Mouse (Mus musculus): ENCODE measurements around the gene Gpr107. TPM values are rescaled to one million over a fixed set of nuclear protein-coding genes. Genes with fewer than 3 reads are reported as not detected.

Gene Gpr107
- polyA plus RNA-seq, 1 experiment = 34.5 TPM

GRCm38 (mm10) chr2:31201851-31202250 lies 49.7 kb downstream of the Gpr107 start:
- H3K36me3 ChIP-seq (ENCODE audit: control insufficient read depth, insufficient read depth, low read length) = no peaks in the 10 kb centered on the region

GRCm38 (mm10) chr2:31202357-31202756 lies 50.2 kb downstream of the Gpr107 start:
- H3K36me3 ChIP-seq (ENCODE audit: control insufficient read depth, insufficient read depth, low read length) = no peaks in the 10 kb centered on the region
- no peak overlapping the region for H3K27ac ChIP-seq (ENCODE audit: control insufficient read depth, insufficient read depth, low read depth, low read length)
- H3K4me1 ChIP-seq (ENCODE audit: control insufficient read depth, insufficient read depth, low read length) = no peaks in the 10 kb centered on the region
- TF ChIP-seq CTCF (IDR thresholded peaks at IDR 0.05; ENCODE audit: control insufficient read depth, insufficient read depth, insufficient replicate concordance, low read depth, low read length) (no peak), POLR2A (IDR thresholded peaks at IDR 0.05; ENCODE audit: control insufficient read depth, low read depth, low read length) (no peak)
- no peak overlapping the region for H3K4me3 ChIP-seq (ENCODE audit: control insufficient read depth, low read depth, low read length)
- no peaks in the 10 kb centered on the region for H3K27me3 ChIP-seq (ENCODE audit: control insufficient read depth, insufficient read depth, low read length)

More at GRCm38 (mm10) chr2:31201851-31202250, 49.7 kb downstream of the Gpr107 start:
- no peak overlapping the region for H3K27ac ChIP-seq (ENCODE audit: control insufficient read depth, insufficient read depth, low read depth, low read length)
- H3K27me3 ChIP-seq (ENCODE audit: control insufficient read depth, insufficient read depth, low read length) = no peaks in the 10 kb centered on the region
- TF ChIP-seq POLR2A (IDR thresholded peaks at IDR 0.05; ENCODE audit: control insufficient read depth, low read depth, low read length) (no peak), CTCF (IDR thresholded peaks at IDR 0.05; ENCODE audit: control insufficient read depth, insufficient read depth, insufficient replicate concordance, low read depth, low read length) (no peak)
- no peak overlapping the region for H3K4me3 ChIP-seq (ENCODE audit: control insufficient read depth, low read depth, low read length)
- H3K4me1 ChIP-seq (ENCODE audit: control insufficient read depth, insufficient read depth, low read length) = no peaks in the 10 kb centered on the region

DNA sequence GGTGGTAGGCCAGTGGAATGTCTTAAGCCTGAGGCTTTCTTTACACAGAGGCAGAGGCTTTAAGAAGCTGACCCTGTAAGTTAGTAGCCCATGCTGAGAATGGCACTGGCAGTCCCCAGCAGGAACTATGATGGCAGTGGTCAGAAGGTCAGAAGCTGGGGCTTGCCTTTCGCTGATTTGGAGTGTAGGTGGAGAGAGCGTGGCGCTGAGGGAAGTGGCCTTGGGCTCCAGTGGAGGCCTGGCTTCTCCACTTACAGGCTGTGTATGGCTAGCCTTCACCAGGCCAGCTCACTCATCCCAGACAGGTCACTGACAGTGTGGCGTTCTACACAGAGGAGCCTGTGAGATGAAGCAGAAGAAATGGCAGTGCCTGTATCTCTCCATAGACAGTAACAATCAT lies 50.8 kb downstream of the Gpr107 start:
- no peaks in the 10 kb centered on the region for H3K27me3 ChIP-seq (ENCODE audit: control insufficient read depth, insufficient read depth, low read length)
- no peaks in the 10 kb centered on the region for H3K4me1 ChIP-seq (ENCODE audit: control insufficient read depth, insufficient read depth, low read length)
- H3K4me3 ChIP-seq (ENCODE audit: control insufficient read depth, low read depth, low read length) = no peak overlapping the region
- TF ChIP-seq CTCF (IDR thresholded peaks at IDR 0.05; ENCODE audit: control insufficient read depth, insufficient read depth, insufficient replicate concordance, low read depth, low read length) (no peak), POLR2A (IDR thresholded peaks at IDR 0.05; ENCODE audit: control insufficient read depth, low read depth, low read length) (no peak)
- no peak overlapping the region for H3K27ac ChIP-seq (ENCODE audit: control insufficient read depth, insufficient read depth, low read depth, low read length)
- no peaks in the 10 kb centered on the region for H3K36me3 ChIP-seq (ENCODE audit: control insufficient read depth, insufficient read depth, low read length)

DNA sequence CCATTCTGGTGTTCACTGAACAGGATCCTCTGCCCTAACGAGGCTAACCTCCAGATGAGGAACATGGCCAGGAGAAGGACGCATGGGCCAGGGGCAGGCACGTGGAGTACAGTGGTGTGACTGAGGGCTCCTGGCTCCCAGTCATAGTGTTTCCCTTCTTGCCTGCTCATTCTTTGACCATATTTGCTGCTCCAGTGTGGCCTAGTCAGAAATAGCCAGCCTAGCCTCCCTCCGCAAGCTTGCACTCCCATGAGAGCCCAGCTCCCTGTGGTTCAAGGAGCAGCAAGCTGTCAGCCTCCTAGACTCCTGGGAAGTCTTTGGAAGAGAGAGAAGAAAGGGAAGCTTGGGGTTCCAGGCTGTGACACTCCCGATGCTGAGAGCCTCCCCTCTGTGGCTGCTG lies 52.6 kb downstream of the Gpr107 start:
- no peaks in the 10 kb centered on the region for H3K36me3 ChIP-seq (ENCODE audit: control insufficient read depth, insufficient read depth, low read length)
- TF ChIP-seq POLR2A (IDR thresholded peaks at IDR 0.05; ENCODE audit: control insufficient read depth, low read depth, low read length) = no peak
- TF ChIP-seq CTCF (IDR thresholded peaks at IDR 0.05; ENCODE audit: control insufficient read depth, insufficient read depth, insufficient replicate concordance, low read depth, low read length) = no peak
- H3K4me3 ChIP-seq (ENCODE audit: control insufficient read depth, low read depth, low read length) = no peak overlapping the region
- no peaks in the 10 kb centered on the region for H3K4me1 ChIP-seq (ENCODE audit: control insufficient read depth, insufficient read depth, low read length)
- no peaks in the 10 kb centered on the region for H3K27me3 ChIP-seq (ENCODE audit: control insufficient read depth, insufficient read depth, low read length)
- no peak overlapping the region for H3K27ac ChIP-seq (ENCODE audit: control insufficient read depth, insufficient read depth, low read depth, low read length)

GRCm38 (mm10) chr2:31206211-31206610 lies 54.1 kb downstream of the Gpr107 start:
- Histone ChIP-seq H3K4me3 (ENCODE audit: control insufficient read depth, low read depth, low read length) (no peak overlapping the region), H3K36me3 (ENCODE audit: control insufficient read depth, insufficient read depth, low read length) (no peaks in the 10 kb centered on the region), H3K27me3 (ENCODE audit: control insufficient read depth, insufficient read depth, low read length) (no peaks in the 10 kb centered on the region), H3K4me1 (ENCODE audit: control insufficient read depth, insufficient read depth, low read length) (no peaks in the 10 kb centered on the region), H3K27ac (ENCODE audit: control insufficient read depth, insufficient read depth, low read depth, low read length) (no peak overlapping the region)
- TF ChIP-seq CTCF (IDR thresholded peaks at IDR 0.05; ENCODE audit: control insufficient read depth, insufficient read depth, insufficient replicate concordance, low read depth, low read length) (no peak), POLR2A (IDR thresholded peaks at IDR 0.05; ENCODE audit: control insufficient read depth, low read depth, low read length) (no peak)

DNA sequence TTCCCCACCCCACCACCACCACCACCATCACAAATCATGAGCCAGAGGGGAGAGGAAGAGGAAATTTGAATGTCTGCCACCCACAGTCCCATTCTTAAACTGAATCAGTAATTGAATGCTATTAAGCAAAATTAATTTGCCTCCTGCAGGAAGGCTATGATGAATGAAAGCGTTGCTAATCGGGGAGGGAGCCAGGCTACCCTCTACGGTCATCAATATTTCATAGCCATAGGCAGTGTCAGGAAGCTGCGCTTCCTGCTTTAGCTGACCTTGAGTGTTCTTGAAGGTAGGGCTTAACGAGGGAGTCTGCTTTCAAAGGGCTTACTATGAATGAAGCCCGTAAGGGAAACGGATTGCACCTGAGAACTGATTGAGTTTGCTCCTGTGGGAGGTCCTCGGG lies 54.8 kb downstream of the Gpr107 start:
- no peak for TF ChIP-seq CTCF (IDR thresholded peaks at IDR 0.05; ENCODE audit: control insufficient read depth, insufficient read depth, insufficient replicate concordance, low read depth, low read length)
- TF ChIP-seq POLR2A (IDR thresholded peaks at IDR 0.05; ENCODE audit: control insufficient read depth, low read depth, low read length) = no peak
- H3K36me3 ChIP-seq (ENCODE audit: control insufficient read depth, insufficient read depth, low read length) = no peaks in the 10 kb centered on the region
- no peaks in the 10 kb centered on the region for H3K27me3 ChIP-seq (ENCODE audit: control insufficient read depth, insufficient read depth, low read length)
- H3K4me3 ChIP-seq (ENCODE audit: control insufficient read depth, low read depth, low read length) = no peak overlapping the region
- no peaks in the 10 kb centered on the region for H3K4me1 ChIP-seq (ENCODE audit: control insufficient read depth, insufficient read depth, low read length)
- H3K27ac ChIP-seq (ENCODE audit: control insufficient read depth, insufficient read depth, low read depth, low read length) = no peak overlapping the region

GRCm38 (mm10) chr2:31208544-31209142 lies 56.5 kb downstream of the Gpr107 start:
- Histone ChIP-seq H3K4me1 (ENCODE audit: control insufficient read depth, insufficient read depth, low read length) (no peaks in the 10 kb centered on the region), H3K36me3 (ENCODE audit: control insufficient read depth, insufficient read depth, low read length) (0 out of 2 replicates have a peak, but pooled peaks cover 2% of the 10 kb centered on the region), H3K27me3 (ENCODE audit: control insufficient read depth, insufficient read depth, low read length) (no peaks in the 10 kb centered on the region), H3K4me3 (ENCODE audit: control insufficient read depth, low read depth, low read length) (no peak overlapping the region), H3K27ac (ENCODE audit: control insufficient read depth, insufficient read depth, low read depth, low read length) (no peak overlapping the region)
- no peak for TF ChIP-seq CTCF (IDR thresholded peaks at IDR 0.05; ENCODE audit: control insufficient read depth, insufficient read depth, insufficient replicate concordance, low read depth, low read length)
